Mouse (Mus musculus) cerebellum, adult 2 months (tissue): ENCODE data around the gene Secisbp2.

Source experiments
- CTCF ChIP-seq: fragments of 200-500 bp; IDR thresholded peaks from 2 replicates; pipeline ENCODE4 v1.5.1; 2011; ENCODE audit warnings: low read depth, mild to moderate bottlenecking, control low read depth, low read length, moderate library complexity, borderline replicate concordance; ENCODE audit not compliant: insufficient read depth
- POLR2A ChIP-seq: fragments of 200-500 bp; IDR thresholded peaks from 2 replicates; pipeline ENCODE4 v1.6.1; 2011; ENCODE audit warnings: low read length, control low read depth, borderline replicate concordance; ENCODE audit not compliant: insufficient read depth

DNA sequence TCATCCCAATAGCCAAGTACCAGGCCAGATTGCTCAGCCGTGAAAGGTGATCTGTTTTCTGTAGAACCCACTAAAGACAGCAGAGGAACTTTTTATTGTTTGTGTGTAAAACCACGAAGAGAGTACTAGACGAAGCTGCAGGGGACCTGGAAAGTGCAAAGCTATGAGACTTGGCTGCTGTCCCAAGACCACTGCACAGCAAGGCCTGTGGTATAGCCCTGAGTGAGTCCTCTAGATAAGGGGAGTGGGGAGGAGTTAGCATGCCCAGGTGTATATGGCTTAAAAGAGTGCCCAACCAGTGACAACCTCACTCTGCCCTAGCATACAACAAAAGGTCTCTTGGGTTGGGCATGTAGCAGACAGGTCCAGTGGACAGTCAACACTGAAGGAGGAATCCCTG, 37.2 kb downstream of the Secisbp2 start:
- TF ChIP-seq CTCF: no peak
- TF ChIP-seq POLR2A: no peak
